Mouse (Mus musculus) hindbrain, postnatal 0 days (tissue): ENCODE results near the gene Olfr1176. TPM values are rescaled to one million over a fixed set of nuclear protein-coding genes. Genes with fewer than 3 reads are reported as not detected.

Experiments
- ATAC-seq: fragments of 200-750 bp; cut with Nextera tagmentation; 2 replicates; pipeline ENCODE4 v1.8.0; 2017; ENCODE audit warnings: mild to moderate bottlenecking, moderate TSS enrichment, moderate library complexity
- DNase-seq: peaks from one replicate; pipeline ENCODE4 v3.0.0-alpha.2; 2015; ENCODE audit warnings: low spot score
- H3K27ac ChIP-seq: fragments of 300-500 bp; sonication (generic); 2 replicates; pipeline ENCODE4 v1.5.1; 2014; ENCODE audit warnings: mild to moderate bottlenecking
- H3K27me3 ChIP-seq: fragments of 300-500 bp; sonication (generic); 2 replicates; pipeline ENCODE4 v1.6.1; 2014; ENCODE audit warnings: low read length, mixed read lengths; ENCODE audit not compliant: insufficient read depth
- H3K36me3 ChIP-seq: fragments of 300-500 bp; sonication (generic); 2 replicates; pipeline ENCODE4 v1.6.1; 2014; ENCODE audit warnings: low read length, mixed read lengths; ENCODE audit not compliant: insufficient read depth
- H3K4me1 ChIP-seq: fragments of 300-500 bp; sonication (generic); 2 replicates; pipeline ENCODE4 v1.6.1; 2014; ENCODE audit warnings: antibody characterized with exemption, low read length, mixed read lengths; ENCODE audit not compliant: insufficient read depth
- H3K4me2 ChIP-seq: fragments of 300-500 bp; sonication (generic); 2 replicates; pipeline ENCODE4 v1.6.1; 2014; ENCODE audit warnings: low read depth, mild to moderate bottlenecking, low read length, moderate library complexity, mixed read lengths
- H3K4me3 ChIP-seq: fragments of 300-500 bp; sonication (generic); 2 replicates; pipeline ENCODE4 v1.5.1; 2014; ENCODE audit warnings: low read length
- H3K9ac ChIP-seq: fragments of 300-500 bp; sonication (generic); replicated peaks from 2 replicates; pipeline ENCODE4 v1.6.1; 2014; ENCODE audit warnings: mild to moderate bottlenecking, low read length, moderate library complexity, mixed read lengths
- H3K9me3 ChIP-seq: fragments of 300-500 bp; sonication (generic); 2 replicates; pipeline ENCODE4 v1.6.1; 2016; ENCODE audit warnings: low read length, mixed read lengths
- CTCF ChIP-seq: IDR thresholded peaks from 2 replicates; pipeline ENCODE4 v1.5.1; 2016; ENCODE audit warnings: antibody characterized with exemption, control low read depth, low read depth
- WGBS: fragments of 180-500 bp; shearing (Covaris S2); extraction: QIAGEN DNeasy Blood & Tissue Kit; methylation state at CpG from one replicate; pipeline ENCODE4 v1.1.7; 2014; 5-methylcytosine and 5-hydroxymethylcytosine counted together
- polyA plus RNA-seq: library from polyadenylated mRNA; unstranded; fragments of >200 nt; fragmentation: Nextera tagmentation; extraction: Ambion mirVana; gene quantifications from 2 replicates; pipeline ENCODE4 v1.2.1, GENCODE M21; 2015
- total RNA-seq: library from RNA; depleted of rRNA; stranded (reverse); fragments of >200 nt; gene quantifications from 2 replicates; pipeline ENCODE4 v1.2.3, GENCODE M21; 2014; rRNA removed

Olfr1176 gene
- total RNA-seq (not detected in 2 replicates), polyA plus RNA-seq (not detected in 2 replicates)

GRCm38 (mm10) chr2:88336421-88336820 is at the start of gene Olfr1176:
Olfr1176 (plus strand) TSS chr2:88336721.
- no peak for DNase-seq
- Histone ChIP-seq H3K36me3 (no peaks in the 10 kb centered on the region), H3K27me3 (no peaks in the 10 kb centered on the region), H3K4me2 (no peak within 1 kb of the TSS), H3K9me3 (no peaks in the 10 kb centered on the region), H3K4me1 (no peaks in the 10 kb centered on the region), H3K4me3 (no peak within 1 kb of the TSS), H3K9ac (no peak within 1 kb of the TSS), H3K27ac (no peak within 1 kb of the TSS)
- 62% methylated on average over 1 of the region's 1 CpGs for WGBS
- no peak for ATAC-seq
- TF ChIP-seq CTCF, result no peak

- 90% methylated on average over 4 of the region's 4 CpGs for WGBS
- DNase-seq (no peak), ATAC-seq (no peak)
- Histone ChIP-seq H3K4me3 (no peak within 1 kb of the TSS), H3K27ac (no peak within 1 kb of the TSS), H3K9me3 (no peaks in the 10 kb centered on the region), H3K36me3 (no peaks in the 10 kb centered on the region), H3K4me1 (no peaks in the 10 kb centered on the region), H3K27me3 (no peaks in the 10 kb centered on the region), H3K9ac (no peak within 1 kb of the TSS), H3K4me2 (no peak within 1 kb of the TSS)
- no peak for TF ChIP-seq CTCF
Observed at GRCm38 (mm10) chr2:88315035-88315434, 21.5 kb upstream of the Olfr1176 start, which contains the start of gene Olfr1174-ps. Olfr1174-ps (minus strand) TSS chr2:88315135.

- no peak for ATAC-seq
- Histone ChIP-seq H3K4me2 (no peak within 1 kb of the TSS), H3K4me3 (no peak within 1 kb of the TSS), H3K27me3 (no peaks in the 10 kb centered on the region), H3K36me3 (no peaks in the 10 kb centered on the region), H3K4me1 (no peaks in the 10 kb centered on the region), H3K9ac (no peak within 1 kb of the TSS), H3K27ac (no peak within 1 kb of the TSS), H3K9me3 (no peaks in the 10 kb centered on the region)
- DNase-seq, result no peak
- WGBS, result 92% methylated on average over 2 of the region's 2 CpGs
- TF ChIP-seq CTCF, result no peak
Observed at GRCm38 (mm10) chr2:88327115-88327514, 9.4 kb upstream of the Olfr1176 start, which contains the start of gene Olfr1175-ps. Olfr1175-ps (minus strand) TSS chr2:88327215.

- Histone ChIP-seq H3K4me1 (no peaks in the 10 kb centered on the region), H3K4me3 (no peak within 1 kb of the TSS), H3K9me3 (no peaks in the 10 kb centered on the region), H3K9ac (no peak within 1 kb of the TSS), H3K27me3 (no peaks in the 10 kb centered on the region), H3K27ac (no peak within 1 kb of the TSS), H3K36me3 (no peaks in the 10 kb centered on the region), H3K4me2 (no peak within 1 kb of the TSS)
- WGBS, result 93% methylated on average over 1 of the region's 1 CpGs
- no peak for DNase-seq
- no peak for ATAC-seq
- TF ChIP-seq CTCF, result no peak
Observed at GRCm38 (mm10) chr2:88346392-88346791, 9.9 kb downstream of the Olfr1176 start, which contains the start of gene Olfr1177-ps. Olfr1177-ps (minus strand) TSS chr2:88346492.

- Histone ChIP-seq H3K27me3 (no peaks in the 10 kb centered on the region), H3K9me3 (no peaks in the 10 kb centered on the region), H3K4me2 (no peak overlapping the region), H3K36me3 (no peaks in the 10 kb centered on the region), H3K27ac (no peak overlapping the region), H3K9ac (no peak overlapping the region), H3K4me3 (no peak overlapping the region), H3K4me1 (no peaks in the 10 kb centered on the region)
- WGBS, result 6% methylated on average over 2 of the region's 2 CpGs
- TF ChIP-seq CTCF, result peak; percentile 66
- peak; percentile 55; the same call in 1 of the 2 replicates for ATAC-seq
- peak; percentile 82 for DNase-seq
Observed at GRCm38 (mm10) chr2:88356304-88356703, 19.8 kb downstream of the Olfr1176 start.

GRCm38 (mm10) chr2:88386762-88387161 is 50.2 kb downstream of the Olfr1176 start, which contains the start of gene Olfr1178:
Olfr1178 (plus strand) TSS chr2:88387062.
- no peak within 1 kb of the TSS for H3K4me3 ChIP-seq
- no peaks in the 10 kb centered on the region for H3K36me3 ChIP-seq
- H3K27me3 ChIP-seq, result no peaks in the 10 kb centered on the region
- WGBS, result 71% methylated on average over 1 of the region's 1 CpGs
- no peak within 1 kb of the TSS for H3K4me2 ChIP-seq
- H3K9ac ChIP-seq, result no peak within 1 kb of the TSS
- no peak for TF ChIP-seq CTCF
- no peaks in the 10 kb centered on the region for H3K9me3 ChIP-seq
- DNase-seq, result no peak
- H3K27ac ChIP-seq, result no peak within 1 kb of the TSS
- no peak for ATAC-seq
- H3K4me1 ChIP-seq, result no peaks in the 10 kb centered on the region

Other genes with a start within 250 kb of the Olfr1176 start
- gene Olfr1164, start 242.8 kb upstream of the Olfr1176 start, total RNA-seq, result not detected in 2 replicates
- gene Olfr1164, start 242.8 kb upstream of the Olfr1176 start, polyA plus RNA-seq, result not detected in 2 replicates
- not detected in 2 replicates for gene Olfr1166, start 208.4 kb upstream of the Olfr1176 start, total RNA-seq
- gene Olfr1166, start 208.4 kb upstream of the Olfr1176 start, polyA plus RNA-seq, result not detected in 2 replicates
- not detected in 2 replicates for gene Olfr1167, start 181.5 kb upstream of the Olfr1176 start, total RNA-seq
- not detected in 2 replicates for gene Olfr1167, start 181.5 kb upstream of the Olfr1176 start, polyA plus RNA-seq
- not detected in 2 replicates for gene Olfr1168, start 154.8 kb upstream of the Olfr1176 start, total RNA-seq
- gene Olfr1168, start 154.8 kb upstream of the Olfr1176 start, polyA plus RNA-seq, result not detected in 2 replicates
- gene Olfr1170, start 108.4 kb upstream of the Olfr1176 start, total RNA-seq, result not detected in 2 replicates
- not detected in 2 replicates for gene Olfr1170, start 108.4 kb upstream of the Olfr1176 start, polyA plus RNA-seq
- gene Olfr1173, start 56.8 kb upstream of the Olfr1176 start, total RNA-seq, result not detected in 2 replicates
- gene Olfr1173, start 56.8 kb upstream of the Olfr1176 start, polyA plus RNA-seq, result not detected in 2 replicates
- not detected in 2 replicates for gene Olfr1174-ps, start 21.6 kb upstream of the Olfr1176 start, total RNA-seq
- not detected in 2 replicates for gene Olfr1174-ps, start 21.6 kb upstream of the Olfr1176 start, polyA plus RNA-seq
- gene Olfr1175-ps, start 9.5 kb upstream of the Olfr1176 start, total RNA-seq, result not detected in 2 replicates
- gene Olfr1175-ps, start 9.5 kb upstream of the Olfr1176 start, polyA plus RNA-seq, result not detected in 2 replicates
- gene Olfr1177-ps, start 9.8 kb downstream of the Olfr1176 start, total RNA-seq, result not detected in 2 replicates
- not detected in 2 replicates for gene Olfr1177-ps, start 9.8 kb downstream of the Olfr1176 start, polyA plus RNA-seq
- gene Olfr1178, start 50.3 kb downstream of the Olfr1176 start, total RNA-seq, result not detected in 2 replicates
- not detected in 2 replicates for gene Olfr1178, start 50.3 kb downstream of the Olfr1176 start, polyA plus RNA-seq
- not detected in 2 replicates for gene Olfr1179, start 69.7 kb downstream of the Olfr1176 start, total RNA-seq
- gene Olfr1179, start 69.7 kb downstream of the Olfr1176 start, polyA plus RNA-seq, result not detected in 2 replicates
- not detected in 2 replicates for gene Olfr1180, start 82.4 kb downstream of the Olfr1176 start, total RNA-seq
- gene Olfr1180, start 82.4 kb downstream of the Olfr1176 start, polyA plus RNA-seq, result not detected in 2 replicates
- not detected in 2 replicates for gene Olfr1181, start 89.5 kb downstream of the Olfr1176 start, total RNA-seq
- gene Olfr1181, start 89.5 kb downstream of the Olfr1176 start, polyA plus RNA-seq, result not detected in 2 replicates
- gene Gm13757, start 112.4 kb downstream of the Olfr1176 start, total RNA-seq, result not detected in 2 replicates
- not detected in 2 replicates for gene Gm13757, start 112.4 kb downstream of the Olfr1176 start, polyA plus RNA-seq
- not detected in 2 replicates for gene Olfr1183, start 118.1 kb downstream of the Olfr1176 start, total RNA-seq
- gene Olfr1183, start 118.1 kb downstream of the Olfr1176 start, polyA plus RNA-seq, result not detected in 2 replicates
- gene Olfr1184, start 146.9 kb downstream of the Olfr1176 start, total RNA-seq, result not detected in 2 replicates
- gene Olfr1184, start 146.9 kb downstream of the Olfr1176 start, polyA plus RNA-seq, result not detected in 2 replicates
- gene Olfr1185-ps1, start 156.6 kb downstream of the Olfr1176 start, total RNA-seq, result not detected in 2 replicates
- gene Olfr1185-ps1, start 156.6 kb downstream of the Olfr1176 start, polyA plus RNA-seq, result not detected in 2 replicates
- not detected in 2 replicates for gene Olfr1186, start 181.8 kb downstream of the Olfr1176 start, total RNA-seq
- not detected in 2 replicates for gene Olfr1186, start 181.8 kb downstream of the Olfr1176 start, polyA plus RNA-seq
- gene Olfr1188, start 220.2 kb downstream of the Olfr1176 start, total RNA-seq, result not detected in 2 replicates
- not detected in 2 replicates for gene Olfr1188, start 220.2 kb downstream of the Olfr1176 start, polyA plus RNA-seq
- not detected in 2 replicates for gene Olfr1189, start 249.7 kb downstream of the Olfr1176 start, total RNA-seq
- gene Olfr1189, start 249.7 kb downstream of the Olfr1176 start, polyA plus RNA-seq, result not detected in 2 replicates